Mouse (Mus musculus): ENCODE measurements around the gene Kif1c. TPM values are rescaled to one million over a fixed set of nuclear protein-coding genes. Genes with fewer than 3 reads are reported as not detected.

The Kif1c gene
- 51.4 and 54.9 TPM in 2 replicates for polyA plus RNA-seq (2012; rRNA removed)

DNA sequence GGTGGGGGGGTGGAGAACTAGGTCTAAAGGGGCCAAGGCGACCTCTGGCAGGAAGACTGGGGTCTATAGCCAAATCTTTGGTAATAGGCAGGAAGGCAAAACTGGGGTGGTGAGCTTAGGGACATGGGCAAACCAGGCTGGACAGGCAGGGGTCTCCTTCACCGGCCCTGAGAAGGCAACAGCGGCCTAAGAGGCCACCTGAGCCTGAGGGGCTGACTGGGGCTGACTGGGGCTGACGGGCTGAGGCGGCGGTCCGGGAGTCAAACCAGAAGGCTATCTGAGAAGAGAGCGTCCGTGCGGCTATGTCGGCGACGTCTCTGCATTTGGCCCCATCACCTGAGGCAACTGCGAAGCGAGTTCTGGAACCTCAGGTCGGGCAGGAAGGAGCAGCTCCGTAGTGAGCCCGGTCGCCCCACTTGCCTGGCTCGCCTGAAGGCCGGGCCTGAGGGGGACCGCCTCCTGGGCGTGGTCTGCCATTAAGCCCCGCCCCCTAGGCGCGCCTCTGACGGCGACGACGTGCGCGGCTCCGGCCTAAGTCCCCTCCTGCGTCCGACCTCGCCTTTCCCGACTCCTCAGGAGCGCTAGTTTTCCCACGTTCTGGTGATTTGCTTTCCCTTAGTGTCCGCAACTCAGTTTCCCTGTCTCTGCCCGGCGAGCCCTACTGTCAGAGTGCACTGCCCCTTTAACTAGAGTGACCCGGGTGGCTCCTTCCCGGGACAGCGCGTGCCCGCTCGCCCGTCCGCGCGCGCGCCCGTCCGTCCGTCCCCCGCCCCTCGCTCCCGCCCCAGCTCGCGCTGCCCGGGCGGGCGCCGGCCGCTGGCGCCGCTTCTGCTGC, at the start of gene Kif1c, which contains the start of gene Inca1:
TSS of gene Kif1c (plus strand) at position 827 of the 835 bp plus-strand sequence.
TSS of gene Inca1 (minus strand) at position 434 of the 835 bp plus-strand sequence.

DNA sequence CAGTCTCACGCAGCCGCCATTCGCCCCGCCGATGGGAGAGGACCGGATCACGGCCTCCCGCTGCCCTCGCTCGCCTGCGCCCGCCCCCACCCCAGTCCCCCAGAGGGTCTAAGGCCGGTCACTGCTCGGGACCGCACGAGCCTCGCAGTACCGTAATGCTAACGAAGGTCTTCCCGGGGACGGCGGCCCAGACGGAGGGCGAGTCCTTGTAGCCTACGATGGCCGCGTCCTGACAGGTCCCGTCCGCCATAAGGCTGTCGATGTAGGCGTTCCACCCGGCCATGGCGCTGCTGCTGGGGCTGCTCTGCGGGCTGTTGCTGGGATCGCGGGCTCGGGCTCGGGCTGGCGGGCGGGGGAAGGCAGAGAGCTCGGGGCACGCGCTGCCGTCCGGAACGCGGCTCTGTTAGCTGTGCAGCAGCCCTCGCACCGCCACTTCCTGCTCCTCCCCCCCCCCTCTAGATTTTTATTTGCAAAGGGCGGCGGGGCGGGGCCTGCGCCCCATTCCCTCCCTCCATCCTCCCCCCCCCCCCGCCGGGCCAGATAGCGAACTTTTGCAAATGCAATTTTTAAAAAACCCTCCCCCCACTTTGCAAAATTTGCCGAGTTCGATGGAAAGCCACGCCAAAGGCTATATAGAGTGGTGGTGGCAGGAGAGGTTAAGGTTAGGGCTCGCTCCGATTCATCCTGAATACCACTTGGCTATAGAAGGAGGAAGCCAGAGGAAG, 46.0 kb upstream of the Kif1c start, which contains the start of gene Pfn1:
TSS of gene Pfn1 (minus strand) at position 447 of the 725 bp plus-strand sequence.

DNA sequence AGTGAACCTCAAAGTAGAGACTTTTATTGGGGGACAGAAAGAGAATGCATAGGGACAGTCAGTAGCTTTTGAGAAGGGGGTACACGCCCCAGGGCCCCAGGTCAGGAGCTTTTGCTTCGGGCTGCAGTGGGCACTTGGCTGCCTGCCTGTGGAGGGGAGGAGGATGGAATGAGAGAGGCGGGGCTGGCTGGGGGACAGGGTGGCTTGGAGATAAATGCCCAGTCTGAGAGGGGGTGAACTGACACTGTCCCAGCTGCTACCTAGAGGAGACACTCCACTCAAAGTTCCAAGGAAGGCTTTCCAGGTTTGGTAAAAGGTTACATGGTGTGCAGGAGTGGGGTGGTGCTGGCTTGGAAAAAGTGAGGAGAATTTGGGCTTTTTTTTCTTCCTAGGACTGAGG, 43.4 kb upstream of the Kif1c start, which contains the start of gene Eno3:
TSS of gene Eno3 (plus strand) at position 239 of the 400 bp plus-strand sequence.

DNA sequence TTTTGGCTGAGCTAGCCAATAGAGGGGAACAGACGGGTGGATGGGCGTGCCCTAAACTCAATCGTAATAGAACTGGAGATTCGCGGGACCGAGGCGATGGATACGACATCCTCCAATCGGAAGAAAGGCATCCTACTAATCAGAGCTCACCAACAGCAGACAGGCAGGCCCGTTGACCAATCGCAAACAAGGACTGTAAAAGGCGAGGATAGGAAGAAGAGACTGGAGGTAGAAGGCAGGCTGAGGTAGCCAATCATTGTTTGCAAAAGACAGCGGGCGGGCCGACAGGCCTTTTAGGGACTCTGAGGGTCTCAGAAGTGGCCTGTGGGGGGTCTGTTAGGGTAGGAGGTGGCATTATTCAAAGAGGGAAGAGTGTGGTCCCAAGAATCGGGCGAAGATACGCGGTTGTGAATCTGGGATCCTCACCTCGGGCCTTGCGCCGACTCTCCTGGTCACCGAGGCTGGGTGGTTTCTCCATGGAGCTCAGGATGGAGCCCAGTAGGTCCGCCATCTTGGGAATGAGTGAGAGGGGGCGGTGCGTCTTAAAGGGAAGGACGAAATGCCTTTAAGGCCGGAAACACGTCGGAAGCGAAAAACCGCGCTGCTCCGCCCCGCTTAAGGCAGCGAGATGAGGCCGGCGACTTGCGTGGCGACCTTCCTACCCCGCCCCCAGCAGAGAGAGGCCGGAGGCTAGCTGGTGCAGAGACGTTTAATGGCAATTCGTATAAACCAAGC, 31.4 kb upstream of the Kif1c start, which contains the start of gene Spag7:
TSS of gene Spag7 (minus strand) at position 646 of the 735 bp plus-strand sequence.

DNA sequence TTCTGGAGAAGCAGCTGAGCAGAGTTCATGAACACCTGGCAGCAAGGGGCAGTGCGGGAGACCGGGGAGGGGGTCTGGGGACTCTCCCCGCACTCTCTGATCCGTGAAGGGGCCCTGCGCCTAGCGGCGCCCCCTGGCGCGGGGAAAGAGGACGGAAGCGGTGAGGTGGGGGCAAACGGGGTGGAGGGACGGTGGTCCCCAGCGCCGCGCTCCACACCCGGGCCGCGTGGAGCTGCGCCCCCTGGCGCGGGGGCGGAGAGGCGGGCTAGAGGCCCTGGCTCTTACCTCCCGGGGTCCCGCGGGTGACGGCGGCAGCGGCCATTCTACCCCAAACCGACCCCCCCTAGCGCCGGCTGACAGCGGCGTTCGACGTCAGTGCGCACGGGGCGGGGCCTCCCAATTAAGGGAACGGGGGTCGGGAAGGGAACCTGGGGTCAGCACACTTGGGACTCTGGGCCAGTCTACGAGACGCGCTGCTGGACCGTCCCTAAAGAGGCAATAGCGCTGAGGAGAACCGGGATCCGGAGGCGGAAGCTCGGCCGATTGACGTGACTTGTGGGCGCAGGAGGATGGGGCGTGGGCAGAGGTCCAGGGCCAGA, 12.6 kb upstream of the Kif1c start, which contains the start of gene Camta2:
TSS of gene Camta2 (minus strand) at position 505 of the 599 bp plus-strand sequence.

DNA sequence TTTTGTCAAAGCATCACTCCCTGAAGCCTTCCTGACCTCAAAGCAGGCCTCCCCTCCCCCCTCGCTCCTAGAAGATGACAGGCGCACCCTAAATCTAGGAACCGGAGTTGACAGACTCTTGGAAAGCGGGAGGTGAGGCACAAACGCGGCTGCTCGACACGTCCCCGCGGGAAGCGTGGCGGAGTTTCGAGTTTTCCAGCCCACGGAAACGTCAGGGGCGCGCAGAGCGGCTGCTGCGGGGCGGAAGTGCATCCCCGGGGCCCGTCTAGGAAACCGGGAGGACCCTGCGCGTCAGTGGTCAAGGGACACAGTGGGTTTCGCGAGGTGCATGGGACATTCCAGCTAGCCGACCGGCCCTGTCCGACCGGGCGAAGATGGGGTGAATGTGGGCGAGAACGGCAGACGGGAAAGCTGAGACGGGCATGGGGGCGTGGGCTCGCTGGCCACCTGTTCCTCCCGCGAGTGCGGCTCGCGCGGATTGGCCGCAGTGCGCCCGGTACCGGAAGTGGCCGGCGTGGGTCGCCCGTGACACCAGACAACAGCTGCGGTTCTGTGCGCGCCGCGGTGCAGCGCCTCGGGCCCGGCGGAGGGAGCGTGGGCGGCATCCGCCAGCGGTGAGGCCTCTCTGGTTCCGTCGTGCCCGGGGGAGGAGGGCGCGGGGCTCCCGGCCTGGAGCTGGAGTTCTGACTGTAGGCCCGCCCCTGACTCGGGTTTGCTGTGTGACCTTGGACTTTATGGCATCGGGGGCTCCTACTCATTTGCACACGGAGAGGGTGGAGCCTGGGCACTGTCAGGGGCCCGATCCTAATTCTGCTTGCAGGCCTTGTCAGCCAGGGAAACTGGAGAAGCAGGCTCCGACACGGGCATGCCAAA, 63.8 kb downstream of the Kif1c start, which contains the start of gene Zfp3:
TSS of gene Zfp3 (plus strand) at position 274 of the 873 bp plus-strand sequence.

Other genes with a start within 250 kb of the Kif1c start
- 21.2 and 24.3 TPM in 2 replicates for gene Med11, start 248.6 kb upstream of the Kif1c start, polyA plus RNA-seq (2012; rRNA removed)
- gene Zmynd15, start 241.1 kb upstream of the Kif1c start, polyA plus RNA-seq (2012; rRNA removed) = 8.7 and 9.5 TPM in 2 replicates
- 37.7 and 41.1 TPM in 2 replicates for gene Cxcl16, start 240.6 kb upstream of the Kif1c start, polyA plus RNA-seq (2012; rRNA removed)
- 2.7 and 3.7 TPM in 2 replicates for gene Tm4sf5, start 195.3 kb upstream of the Kif1c start, polyA plus RNA-seq (2012; rRNA removed)
- gene Vmo1, start 185.9 kb upstream of the Kif1c start, polyA plus RNA-seq (2012; rRNA removed) = 0.50 TPM in 1 of 2 replicates, not detected in the other
- 0.94 and 1.0 TPM in 2 replicates for gene Gltpd2, start 181.4 kb upstream of the Kif1c start, polyA plus RNA-seq (2012; rRNA removed)
- gene Psmb6, start 175.2 kb upstream of the Kif1c start, polyA plus RNA-seq (2012; rRNA removed) = 320 and 440 TPM in 2 replicates
- not detected in 2 replicates for gene Gm40193, start 167.6 kb upstream of the Kif1c start, polyA plus RNA-seq (2012; rRNA removed)
- gene Pld2, start 160.5 kb upstream of the Kif1c start, polyA plus RNA-seq (2012; rRNA removed) = 31.2 and 31.9 TPM in 2 replicates
- 111 and 120 TPM in 2 replicates for gene Mink1, start 137.7 kb upstream of the Kif1c start, polyA plus RNA-seq (2012; rRNA removed)
- gene 4930544D05Rik, start 84.7 kb upstream of the Kif1c start, polyA plus RNA-seq (2012; rRNA removed) = not detected in 2 replicates
- 0.35 TPM in 1 of 2 replicates, not detected in the other for gene Chrne, start 81.3 kb upstream of the Kif1c start, polyA plus RNA-seq (2012; rRNA removed)
- not detected in 2 replicates for gene Gp1ba, start 61.4 kb upstream of the Kif1c start, polyA plus RNA-seq (2012; rRNA removed)
- gene Rnf167, start 53.3 kb upstream of the Kif1c start, polyA plus RNA-seq (2012; rRNA removed) = 94.5 and 104 TPM in 2 replicates
- gene Slc25a11, start 53.1 kb upstream of the Kif1c start, polyA plus RNA-seq (2012; rRNA removed) = 138 and 164 TPM in 2 replicates
- 2,318 and 3,020 TPM in 2 replicates for gene Pfn1, start 45.9 kb upstream of the Kif1c start, polyA plus RNA-seq (2012; rRNA removed)
- 11.0 and 11.7 TPM in 2 replicates for gene Eno3, start 43.3 kb upstream of the Kif1c start, polyA plus RNA-seq (2012; rRNA removed)
- 38.2 and 49.8 TPM in 2 replicates for gene Spag7, start 31.1 kb upstream of the Kif1c start, polyA plus RNA-seq (2012; rRNA removed)
- 25.3 and 32.7 TPM in 2 replicates for gene Camta2, start 12.4 kb upstream of the Kif1c start, polyA plus RNA-seq (2012; rRNA removed)
- 2.7 and 3.5 TPM in 2 replicates for gene Inca1, start 393 bp upstream of the Kif1c start, polyA plus RNA-seq (2012; rRNA removed)
- gene Zfp3, start 63.7 kb downstream of the Kif1c start, polyA plus RNA-seq (2012; rRNA removed) = 1.9 and 2.1 TPM in 2 replicates
- gene Scimp, start 112.0 kb downstream of the Kif1c start, polyA plus RNA-seq (2012; rRNA removed) = 0.83 and 0.85 TPM in 2 replicates
- 3.2 and 9.1 TPM in 2 replicates for gene Rabep1, start 144.2 kb downstream of the Kif1c start, polyA plus RNA-seq (2012; rRNA removed)

Data from ovary, adult 2 months (tissue).